Mouse (Mus musculus): ENCODE measurements around the gene Dact1. TPM values are rescaled to one million over a fixed set of nuclear protein-coding genes. Genes with fewer than 3 reads are reported as not detected.

Dact1 gene
- polyA plus RNA-seq, 1 experiment, result 13.1 TPM

DNA sequence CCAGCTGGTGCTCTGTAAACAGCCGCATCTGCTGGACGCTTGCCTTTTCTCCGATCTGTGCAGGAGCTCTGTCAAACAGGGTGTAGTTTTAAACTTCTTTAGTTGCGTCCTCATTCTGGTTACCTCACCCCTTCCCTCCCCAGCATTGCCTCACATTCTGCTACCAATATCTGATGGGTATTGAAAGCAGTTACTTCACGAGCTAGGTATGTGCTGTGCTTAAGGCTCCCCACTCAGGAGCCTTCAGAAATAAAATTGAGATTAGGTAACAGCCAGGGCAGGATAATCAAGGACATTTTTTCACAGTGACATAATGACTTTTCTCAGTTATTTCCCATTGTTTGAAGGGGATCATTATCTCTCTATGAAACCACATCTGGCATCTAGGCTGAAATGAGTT lies 23.9 kb downstream of the Dact1 start:
- peaks cover 3% of the 10 kb centered on the region; the same call in 1 of the 2 replicates for H3K4me1 ChIP-seq (ENCODE audit: control insufficient read depth, insufficient read depth, low read length)
- H3K4me3 ChIP-seq (ENCODE audit: insufficient read depth, low read length), result no peak overlapping the region
- no peak overlapping the region for H3K27ac ChIP-seq (ENCODE audit: insufficient read depth, low read length)
- no peak for TF ChIP-seq POLR2A (IDR thresholded peaks at IDR 0.05; ENCODE audit: low read depth, low read length)
- no peak for TF ChIP-seq CTCF (IDR thresholded peaks at IDR 0.05; ENCODE audit: borderline replicate concordance, insufficient read depth, low read length)

DNA sequence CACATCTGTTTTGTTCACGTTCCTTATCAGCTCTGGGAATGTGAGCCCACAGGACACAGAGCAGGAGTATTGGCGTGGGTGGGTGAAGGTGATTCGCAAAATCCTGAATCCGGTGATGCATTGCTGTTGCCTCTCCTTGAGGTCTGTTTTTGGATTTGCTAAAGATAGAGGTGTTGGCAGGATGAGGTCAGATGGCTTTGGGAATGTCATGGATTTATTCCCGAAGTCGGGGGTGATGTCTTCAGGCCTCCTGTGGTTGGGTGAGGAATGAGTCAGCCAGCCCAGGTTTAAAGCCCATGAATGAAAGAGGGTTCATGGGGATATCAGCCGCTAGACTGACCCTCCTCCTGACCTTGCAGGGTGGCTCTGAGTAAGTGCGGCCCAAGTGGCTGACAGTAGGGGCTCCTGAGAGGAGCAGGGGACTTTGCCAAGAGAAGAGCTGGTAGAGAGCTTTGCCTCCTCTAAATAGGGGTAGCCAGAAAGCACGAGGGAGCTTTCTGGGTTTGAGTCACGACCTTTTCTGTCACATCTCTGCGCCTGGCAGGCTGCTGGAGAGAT lies 27.4 kb downstream of the Dact1 start:
- TF ChIP-seq POLR2A (IDR thresholded peaks at IDR 0.05; ENCODE audit: low read depth, low read length) (no peak), CTCF (IDR thresholded peaks at IDR 0.05; ENCODE audit: borderline replicate concordance, insufficient read depth, low read length) (no peak)
- no peak overlapping the region for H3K27ac ChIP-seq (ENCODE audit: insufficient read depth, low read length)
- H3K4me3 ChIP-seq (ENCODE audit: insufficient read depth, low read length), result no peak overlapping the region
- H3K4me1 ChIP-seq (ENCODE audit: control insufficient read depth, insufficient read depth, low read length), result peaks cover 3% of the 10 kb centered on the region; the same call in 1 of the 2 replicates

DNA sequence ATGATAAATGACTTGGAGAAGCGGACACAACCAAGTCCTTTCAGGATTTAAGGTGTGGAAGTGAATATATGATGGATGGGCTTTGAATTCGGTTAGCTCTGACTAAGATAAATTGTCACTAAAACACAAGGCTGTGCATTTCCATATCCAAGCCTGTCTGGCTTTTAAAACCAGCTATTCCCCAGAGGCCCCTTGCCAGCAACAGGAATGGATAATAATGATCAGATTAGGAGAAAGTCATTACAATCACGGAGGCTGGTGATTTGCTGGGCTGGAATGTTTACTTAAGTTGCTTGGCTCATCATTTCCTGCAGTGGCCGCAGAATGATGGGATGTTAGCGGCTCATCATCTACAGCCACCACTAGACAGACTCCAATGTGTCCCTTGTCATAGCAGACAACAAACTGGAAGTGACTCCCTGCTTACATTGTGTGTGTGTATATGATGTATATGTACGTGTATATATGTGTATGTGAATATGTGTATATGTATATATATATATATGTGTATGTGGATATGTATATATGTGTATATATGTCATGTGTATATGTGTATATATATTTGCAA lies 28.3 kb downstream of the Dact1 start:
- no peak for TF ChIP-seq POLR2A (IDR thresholded peaks at IDR 0.05; ENCODE audit: low read depth, low read length)
- Histone ChIP-seq H3K27ac (ENCODE audit: insufficient read depth, low read length) (no peak overlapping the region), H3K4me1 (ENCODE audit: control insufficient read depth, insufficient read depth, low read length) (peaks cover 3% of the 10 kb centered on the region; the same call in 1 of the 2 replicates)

DNA sequence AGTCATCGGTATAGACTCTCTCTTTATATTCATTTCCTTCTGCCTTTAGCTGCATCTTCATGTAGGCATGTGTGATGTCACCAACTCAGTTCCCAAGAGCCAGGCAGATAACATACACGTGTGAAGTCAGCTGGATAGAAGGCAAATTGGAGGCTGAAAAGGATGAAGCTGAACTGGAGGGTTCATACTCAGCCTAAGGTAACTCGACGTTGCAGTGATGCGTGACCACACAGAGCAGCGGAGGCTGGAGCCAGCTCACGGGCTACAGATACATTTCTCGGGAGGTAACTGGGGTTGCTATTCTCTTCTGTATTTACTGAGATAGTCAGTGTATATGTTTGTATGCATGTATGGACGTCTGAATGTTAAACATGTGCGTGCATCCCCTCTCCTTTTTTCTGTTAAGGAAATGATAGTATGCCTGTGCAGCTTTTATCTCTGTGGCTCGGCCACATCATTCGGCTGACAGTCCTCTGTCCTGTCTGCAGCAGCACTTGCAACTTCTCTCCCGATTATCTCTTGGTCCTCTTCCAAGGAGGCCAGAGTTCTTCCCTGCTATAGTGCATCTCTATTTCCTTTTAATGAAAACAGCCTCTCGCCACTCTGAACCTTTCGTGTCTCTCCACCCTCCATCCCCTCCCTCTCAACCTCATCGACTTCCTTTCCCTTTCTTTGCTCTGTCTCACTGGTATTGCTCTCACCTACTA lies 29.6 kb downstream of the Dact1 start:
- Histone ChIP-seq H3K4me3 (ENCODE audit: insufficient read depth, low read length) (no peak overlapping the region), H3K4me1 (ENCODE audit: control insufficient read depth, insufficient read depth, low read length) (peaks cover 3% of the 10 kb centered on the region; the same call in 1 of the 2 replicates), H3K27ac (ENCODE audit: insufficient read depth, low read length) (no peak overlapping the region)
- TF ChIP-seq CTCF (IDR thresholded peaks at IDR 0.05; ENCODE audit: borderline replicate concordance, insufficient read depth, low read length) (no peak), POLR2A (IDR thresholded peaks at IDR 0.05; ENCODE audit: low read depth, low read length) (no peak)

More for the DNA sequence above, 28.3 kb downstream of the Dact1 start:
- no peak overlapping the region for H3K4me3 ChIP-seq (ENCODE audit: insufficient read depth, low read length)

DNA sequence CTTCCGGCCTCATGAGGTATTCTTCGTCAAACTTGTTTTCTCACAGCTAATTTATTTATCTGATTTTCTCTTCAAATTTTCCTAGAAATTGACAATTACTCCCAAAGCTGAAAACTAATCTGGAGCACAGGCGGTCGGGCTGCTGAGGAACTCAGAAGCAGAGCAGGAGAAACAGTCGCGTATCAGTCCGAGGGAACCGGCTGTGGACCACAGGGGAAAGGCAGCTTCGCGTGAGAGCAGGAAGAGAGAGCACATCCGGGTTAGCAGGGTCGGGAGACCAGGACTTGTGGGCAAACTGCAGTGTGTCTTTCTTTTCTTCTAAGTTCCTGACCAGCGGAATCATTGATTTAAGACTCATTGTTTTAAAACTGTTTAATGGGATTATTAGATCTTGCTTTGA lies 32.7 kb downstream of the Dact1 start:
- Histone ChIP-seq H3K4me3 (ENCODE audit: insufficient read depth, low read length) (no peak overlapping the region), H3K4me1 (ENCODE audit: control insufficient read depth, insufficient read depth, low read length) (peaks cover 5% of the 10 kb centered on the region; the same call in 1 of the 2 replicates), H3K27ac (ENCODE audit: insufficient read depth, low read length) (no peak overlapping the region)
- TF ChIP-seq POLR2A (IDR thresholded peaks at IDR 0.05; ENCODE audit: low read depth, low read length) (no peak), CTCF (IDR thresholded peaks at IDR 0.05; ENCODE audit: borderline replicate concordance, insufficient read depth, low read length) (no peak)

DNA sequence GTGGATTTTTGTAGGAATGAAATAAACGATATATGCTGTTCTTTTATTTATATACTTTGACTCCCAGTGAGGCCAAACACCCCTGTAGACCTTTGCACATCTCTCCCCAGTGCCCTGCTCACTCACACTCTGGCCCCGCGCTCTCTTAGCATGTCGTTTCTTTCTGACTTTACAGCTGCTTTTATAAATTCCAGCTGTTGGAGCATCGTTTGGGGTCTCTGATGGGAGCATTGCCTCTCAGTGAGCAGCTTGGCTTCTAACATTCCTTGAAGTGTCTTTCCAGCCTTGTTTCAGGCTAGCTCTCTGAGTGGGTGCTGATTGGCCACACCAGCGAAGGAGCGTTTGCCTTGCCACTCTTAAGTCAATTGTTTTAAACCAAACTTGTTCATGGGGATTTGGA lies 35.8 kb downstream of the Dact1 start:
- 0 out of 2 replicates have a peak, but pooled peaks cover 2% of the 10 kb centered on the region for H3K4me1 ChIP-seq (ENCODE audit: control insufficient read depth, insufficient read depth, low read length)
- TF ChIP-seq CTCF (IDR thresholded peaks at IDR 0.05; ENCODE audit: borderline replicate concordance, insufficient read depth, low read length) (no peak), POLR2A (IDR thresholded peaks at IDR 0.05; ENCODE audit: low read depth, low read length) (no peak)
- H3K27ac ChIP-seq (ENCODE audit: insufficient read depth, low read length), result no peak overlapping the region
- no peak overlapping the region for H3K4me3 ChIP-seq (ENCODE audit: insufficient read depth, low read length)

DNA sequence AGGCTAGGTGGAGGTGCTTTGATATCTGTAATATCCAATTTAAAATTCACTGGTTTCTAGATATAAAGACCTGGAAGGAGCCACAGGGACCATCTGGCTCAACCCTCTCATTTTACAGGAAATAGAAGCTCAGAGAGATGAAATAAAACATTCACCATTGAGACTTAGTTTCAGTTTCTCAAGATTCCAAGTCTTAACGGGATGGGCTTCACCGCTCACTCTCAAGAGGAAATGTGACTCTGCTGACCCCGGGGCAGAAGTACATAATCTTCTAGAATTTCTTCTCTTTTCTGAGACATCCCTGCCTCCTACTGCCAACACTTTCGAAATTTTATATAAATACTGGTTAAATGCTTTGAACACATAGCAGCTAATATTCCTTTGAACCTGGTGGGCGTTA lies 36.4 kb downstream of the Dact1 start:
- H3K4me1 ChIP-seq (ENCODE audit: control insufficient read depth, insufficient read depth, low read length), result 0 out of 2 replicates have a peak, but pooled peaks cover 2% of the 10 kb centered on the region
- no peak overlapping the region for H3K4me3 ChIP-seq (ENCODE audit: insufficient read depth, low read length)
- no peak overlapping the region for H3K27ac ChIP-seq (ENCODE audit: insufficient read depth, low read length)
- TF ChIP-seq POLR2A (IDR thresholded peaks at IDR 0.05; ENCODE audit: low read depth, low read length) (no peak), CTCF (IDR thresholded peaks at IDR 0.05; ENCODE audit: borderline replicate concordance, insufficient read depth, low read length) (no peak)

DNA sequence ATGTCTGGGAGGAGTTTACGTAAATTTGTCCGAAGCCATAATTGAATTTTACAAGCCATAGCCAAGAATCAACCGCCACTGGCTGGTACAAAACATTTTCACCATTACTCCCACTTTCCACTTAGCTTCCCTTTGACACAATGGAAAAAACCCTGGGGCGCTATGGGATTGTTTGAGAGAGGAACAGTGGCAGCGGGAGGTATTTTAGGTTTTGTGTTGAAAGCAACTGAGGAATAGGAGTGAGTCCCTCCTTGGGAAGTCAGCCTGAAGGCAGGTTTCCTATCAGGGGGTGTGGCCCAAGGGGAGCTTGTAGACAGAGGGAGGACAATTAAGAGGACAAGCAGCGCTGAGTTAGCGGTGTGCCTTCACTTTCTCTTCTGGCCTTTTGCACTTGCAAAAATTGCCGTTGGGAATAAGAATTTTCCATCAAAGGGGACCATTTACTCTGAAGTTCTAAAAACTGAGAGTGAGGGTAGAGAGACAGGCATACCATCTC lies 38.8 kb downstream of the Dact1 start:
- Histone ChIP-seq H3K4me3 (ENCODE audit: insufficient read depth, low read length) (no peak overlapping the region), H3K27ac (ENCODE audit: insufficient read depth, low read length) (no peak overlapping the region), H3K4me1 (ENCODE audit: control insufficient read depth, insufficient read depth, low read length) (0 out of 2 replicates have a peak, but pooled peaks cover 2% of the 10 kb centered on the region)
- no peak for TF ChIP-seq CTCF (IDR thresholded peaks at IDR 0.05; ENCODE audit: borderline replicate concordance, insufficient read depth, low read length)
- TF ChIP-seq POLR2A (IDR thresholded peaks at IDR 0.05; ENCODE audit: low read depth, low read length), result no peak

DNA sequence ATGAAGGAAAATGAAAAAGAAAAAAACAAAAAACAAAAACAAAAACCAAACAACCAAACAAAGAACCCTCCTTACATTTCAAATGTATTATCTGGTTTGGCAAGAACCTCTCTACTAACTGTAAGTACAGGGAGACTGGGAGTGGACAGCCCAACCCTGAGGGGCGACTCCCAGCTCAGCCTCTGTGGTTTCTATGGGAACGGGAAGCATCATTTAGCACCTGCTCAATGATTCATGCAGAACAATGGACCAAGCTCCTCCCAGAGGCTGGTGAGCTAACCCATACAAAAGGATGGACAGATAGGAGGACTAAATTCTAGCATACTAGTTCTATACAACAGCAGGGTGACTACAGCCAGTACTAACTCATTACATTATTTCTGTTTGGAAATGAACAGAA lies 40.4 kb downstream of the Dact1 start:
- TF ChIP-seq POLR2A (IDR thresholded peaks at IDR 0.05; ENCODE audit: low read depth, low read length) (no peak), CTCF (IDR thresholded peaks at IDR 0.05; ENCODE audit: borderline replicate concordance, insufficient read depth, low read length) (no peak)
- no peak overlapping the region for H3K27ac ChIP-seq (ENCODE audit: insufficient read depth, low read length)
- 0 out of 2 replicates have a peak, but pooled peaks cover 2% of the 10 kb centered on the region for H3K4me1 ChIP-seq (ENCODE audit: control insufficient read depth, insufficient read depth, low read length)
- no peak overlapping the region for H3K4me3 ChIP-seq (ENCODE audit: insufficient read depth, low read length)

DNA sequence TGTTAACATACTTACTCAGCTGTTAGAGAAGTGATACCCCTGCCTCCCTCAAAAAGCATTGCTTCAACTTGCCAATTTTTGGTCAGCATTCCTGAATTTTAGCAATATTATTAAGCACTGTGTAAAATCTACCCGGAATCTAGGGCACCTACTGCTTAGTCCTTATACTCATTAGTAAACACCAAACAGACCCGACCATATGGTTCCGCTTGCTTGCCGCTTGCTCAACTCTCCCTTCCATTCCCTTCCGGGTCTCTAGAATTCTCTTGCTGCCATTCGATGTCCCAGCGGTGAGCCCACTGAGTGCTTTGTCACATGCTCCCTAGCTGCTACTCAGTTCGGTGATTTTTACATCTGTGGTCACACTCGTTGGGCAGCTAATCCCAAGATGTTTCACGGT lies 45.0 kb downstream of the Dact1 start:
- no peaks in the 10 kb centered on the region for H3K4me1 ChIP-seq (ENCODE audit: control insufficient read depth, insufficient read depth, low read length)
- no peak overlapping the region for H3K4me3 ChIP-seq (ENCODE audit: insufficient read depth, low read length)
- H3K27ac ChIP-seq (ENCODE audit: insufficient read depth, low read length), result no peak overlapping the region
- no peak for TF ChIP-seq POLR2A (IDR thresholded peaks at IDR 0.05; ENCODE audit: low read depth, low read length)
- no peak for TF ChIP-seq CTCF (IDR thresholded peaks at IDR 0.05; ENCODE audit: borderline replicate concordance, insufficient read depth, low read length)

All from embryonic fibroblast, embryonic 13.5 days (primary cell).